Mouse (Mus musculus) layer of hippocampus, postnatal 10 days (tissue): ENCODE measurements around the gene Abcd2. TPM values are rescaled to one million over a fixed set of nuclear protein-coding genes. Genes with fewer than 3 reads are reported as not detected.

Experiments
- DNase-seq, 2 experiments: peaks; one replicate each; pipeline ENCODE4 v3.0.0; 2021; ENCODE audit warnings: low spot score in 2 of 2
- long read RNA-seq: library from polyadenylated mRNA; stranded (forward); transcript quantifications from one replicate; pipeline ENCODE4 v2.0.0, GENCODE M21; 2023
- total RNA-seq, 2 experiments: library from RNA; stranded (reverse); gene quantifications; 2 replicates each; pipeline ENCODE4 v1.2.3; 2021

Abcd2 gene
- 10 to 100 TPM; 17.5 to 19.7 TPM for total RNA-seq
- long read RNA-seq, full-length matches to known transcripts, result 15 of 19 reads
- long read RNA-seq, partial matches to known transcripts, result 0 of 19 reads
- long read RNA-seq, other reads (novel, unspliced or antisense), result 4 of 19 reads

DNA sequence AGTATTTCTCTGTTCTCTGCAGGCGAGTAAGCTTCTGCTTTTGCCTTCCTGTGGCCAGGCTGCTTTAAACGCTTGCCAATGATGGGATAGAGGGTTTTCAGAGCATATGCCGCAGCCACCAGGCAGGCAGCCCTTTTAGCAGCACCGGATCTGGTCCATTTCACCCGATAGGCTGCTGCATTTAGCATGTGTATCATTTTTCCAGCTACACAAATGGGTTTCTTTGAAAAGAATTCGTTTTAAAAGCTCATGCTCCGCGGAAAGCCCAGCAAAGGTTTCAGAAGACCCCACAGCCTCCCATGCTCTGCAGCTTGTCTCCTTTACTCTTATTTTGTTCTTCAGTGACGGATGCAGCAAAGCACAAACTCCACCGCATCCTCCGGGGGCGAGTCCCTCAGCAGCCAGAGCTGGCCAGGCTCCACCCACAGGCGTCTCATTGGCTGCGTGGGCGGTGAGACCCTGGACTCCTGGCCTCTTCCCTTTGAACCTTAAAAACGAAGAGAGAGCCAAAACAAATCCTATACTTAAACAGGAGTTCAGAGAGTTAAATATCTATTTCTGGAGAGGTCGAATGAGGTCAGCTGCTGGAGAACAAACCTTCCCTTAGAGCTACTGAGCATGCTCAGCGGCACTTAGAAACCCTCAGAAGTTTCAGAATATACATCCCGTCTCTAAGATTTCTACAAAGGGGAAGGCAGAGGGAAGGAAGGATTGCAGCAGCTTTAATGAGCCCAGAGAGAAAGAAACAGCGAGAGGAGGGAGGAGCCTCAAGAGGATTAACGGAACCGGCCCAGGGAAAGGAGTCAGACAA, at the start of gene Abcd2:
Gene Abcd2 (minus strand): TSS at position 388 of the 811 bp plus-strand sequence.
- peak; percentile 66 to 81 for DNase-seq

DNA sequence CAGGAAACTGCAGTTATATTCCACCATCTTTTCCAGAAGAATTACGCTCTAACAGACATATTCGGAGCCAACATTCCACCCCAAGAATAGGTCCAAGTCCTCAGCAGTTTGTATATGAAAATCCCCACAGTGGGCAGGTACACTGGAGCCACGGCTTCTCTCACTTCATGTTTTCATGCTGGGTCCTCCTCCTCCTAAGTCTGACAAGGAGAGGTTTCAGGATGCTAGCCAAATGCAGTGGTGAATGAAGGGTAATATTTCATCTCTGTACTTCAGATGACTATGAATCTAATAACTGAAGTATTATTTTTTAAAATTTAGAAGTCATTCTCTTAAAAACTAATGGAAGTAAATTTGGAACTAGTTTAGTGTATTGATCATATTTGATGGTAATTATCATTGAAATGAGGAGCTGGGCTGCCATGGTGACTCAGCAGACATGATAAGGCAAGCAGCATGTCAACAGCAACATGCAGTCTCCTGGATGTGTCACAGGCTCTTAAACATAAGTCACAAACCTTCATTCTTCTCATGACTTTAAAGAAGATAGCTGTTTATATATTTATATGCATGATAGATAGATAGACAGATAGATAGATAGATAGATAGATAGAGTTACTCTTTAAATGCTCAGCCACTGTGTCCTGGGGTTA, 49.2 kb upstream of the Abcd2 start:
- DNase-seq, result no peak

DNA sequence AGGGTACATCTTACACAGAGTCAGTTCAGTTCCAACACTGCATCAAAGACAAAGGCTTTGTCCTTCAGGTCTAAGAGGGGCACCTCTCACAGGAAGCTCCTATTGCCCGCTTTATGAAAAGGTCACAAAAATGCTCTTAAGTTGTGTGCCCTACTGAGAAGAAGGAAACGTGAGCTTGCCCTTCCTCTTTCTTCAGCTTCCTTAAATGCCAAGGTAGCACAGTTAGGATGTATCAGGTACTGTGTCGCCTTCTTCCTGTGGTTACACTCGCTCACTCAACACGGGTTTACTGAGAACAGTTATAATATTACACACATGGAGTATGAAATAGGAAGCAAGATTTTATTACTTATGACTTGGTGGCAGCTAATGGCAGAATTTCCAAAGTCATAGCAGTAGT, 45.7 kb upstream of the Abcd2 start:
- no peak for DNase-seq

DNA sequence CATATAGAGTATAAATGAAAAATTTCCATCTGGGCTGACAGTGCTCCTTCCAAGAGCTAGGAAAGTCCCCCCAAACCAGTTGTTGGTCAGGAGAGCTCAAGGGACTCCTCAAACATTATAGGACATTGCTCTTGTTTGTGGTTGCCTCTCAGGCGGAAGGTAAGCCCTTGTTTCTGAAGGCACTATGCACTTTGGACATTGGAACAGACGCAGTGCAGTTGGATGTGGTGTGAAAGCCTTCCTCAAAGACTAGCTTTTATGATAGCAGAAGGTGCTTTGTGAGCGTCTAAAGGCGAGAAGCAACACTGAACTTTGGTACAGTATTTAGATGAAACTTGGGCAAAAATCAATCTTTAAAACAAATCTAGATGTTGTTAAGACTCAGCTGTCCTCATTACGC, 14.9 kb upstream of the Abcd2 start:
- no peak for DNase-seq

DNA sequence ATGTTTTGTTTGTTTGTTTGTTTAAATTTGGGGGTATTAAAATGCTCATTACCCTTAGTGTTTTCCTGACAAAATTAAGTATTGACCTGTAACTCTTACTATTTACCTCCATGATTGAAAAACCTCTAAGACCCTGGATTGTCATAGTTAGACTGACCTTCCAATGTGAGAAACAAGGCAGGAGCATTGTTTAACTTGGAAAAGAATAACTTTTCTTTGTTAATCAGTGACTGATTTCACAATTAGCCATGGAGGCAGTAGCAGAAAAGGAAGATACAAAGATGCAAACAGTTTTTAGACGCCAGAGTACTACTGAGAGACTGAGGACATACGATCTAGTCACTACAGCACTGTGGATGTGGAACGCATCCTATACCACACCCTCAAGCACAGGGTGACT, 11.9 kb upstream of the Abcd2 start:
- DNase-seq, result no peak

DNA sequence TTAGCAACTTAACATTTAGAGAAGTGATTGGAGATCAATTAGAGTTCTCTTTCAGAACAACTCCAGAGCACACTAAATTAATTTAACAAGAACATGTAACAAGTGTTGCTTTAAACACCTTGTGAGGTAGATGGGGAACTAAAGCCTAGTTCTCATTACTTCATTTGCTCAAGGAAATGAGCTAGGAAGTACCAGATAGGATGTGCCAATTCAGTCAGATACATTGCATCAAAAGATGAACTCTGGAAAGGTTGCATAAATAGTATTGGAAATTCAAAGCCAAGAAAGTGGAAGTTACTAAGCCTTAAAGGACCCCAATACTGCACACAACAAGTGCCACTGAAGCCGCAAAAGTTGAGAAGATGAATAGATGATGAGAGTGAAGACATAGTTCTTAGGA, 10.9 kb upstream of the Abcd2 start:
- no peak for DNase-seq

DNA sequence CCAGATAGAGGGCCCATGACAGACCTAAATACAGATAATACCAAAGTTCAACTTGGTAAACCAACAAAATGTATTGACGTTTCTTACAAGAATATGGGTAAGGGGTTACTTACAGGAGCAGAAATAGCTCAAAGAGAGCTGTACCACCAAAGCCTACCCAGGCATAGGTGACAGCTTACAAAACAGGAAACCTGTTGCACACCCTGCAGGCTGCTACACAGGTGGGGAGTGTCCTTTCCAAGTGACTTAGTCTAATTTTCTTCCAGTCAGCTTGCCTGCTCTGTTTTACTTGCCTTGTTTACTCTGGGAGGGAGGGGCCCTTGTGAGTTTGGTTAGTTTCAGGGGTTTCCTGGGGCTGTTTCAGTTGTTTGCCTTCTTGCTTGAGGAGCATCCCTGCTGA, 9.2 kb upstream of the Abcd2 start:
- DNase-seq, result no peak

DNA sequence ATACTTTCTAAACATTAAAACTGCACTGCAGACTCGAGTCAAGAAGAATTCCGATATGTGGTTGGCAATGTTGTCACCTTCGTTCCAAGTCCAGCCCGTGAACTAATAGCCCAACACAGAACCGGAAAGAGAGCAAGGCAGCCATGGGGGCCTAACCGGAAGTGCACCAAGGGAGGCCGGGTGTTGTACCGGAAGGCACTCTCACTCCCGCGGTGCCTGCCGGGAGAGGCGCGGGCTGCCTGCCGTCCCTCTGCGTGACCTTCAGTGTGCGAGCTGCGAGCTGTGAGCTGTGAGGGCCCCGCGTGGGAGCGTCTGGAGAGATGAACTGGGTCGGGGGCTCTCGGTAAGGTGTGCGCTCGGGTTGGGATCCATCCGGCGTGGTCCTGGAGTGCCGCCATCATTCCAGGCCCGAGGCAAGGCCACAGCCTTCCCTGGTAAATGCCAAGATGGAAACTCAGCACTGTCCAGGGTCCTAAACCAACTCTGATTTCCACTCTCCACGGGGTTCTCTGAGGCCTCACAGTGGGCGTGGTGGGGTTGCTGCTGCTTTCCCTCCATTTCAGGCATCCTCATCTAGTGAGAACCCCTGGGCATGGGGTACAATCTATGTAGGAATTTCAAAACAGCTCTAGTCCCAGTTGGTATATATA, 7.8 kb upstream of the Abcd2 start, which contains the start of gene CN725425:
Gene CN725425 (plus strand): TSS at position 239 of the 650 bp plus-strand sequence.
- no peak for DNase-seq

DNA sequence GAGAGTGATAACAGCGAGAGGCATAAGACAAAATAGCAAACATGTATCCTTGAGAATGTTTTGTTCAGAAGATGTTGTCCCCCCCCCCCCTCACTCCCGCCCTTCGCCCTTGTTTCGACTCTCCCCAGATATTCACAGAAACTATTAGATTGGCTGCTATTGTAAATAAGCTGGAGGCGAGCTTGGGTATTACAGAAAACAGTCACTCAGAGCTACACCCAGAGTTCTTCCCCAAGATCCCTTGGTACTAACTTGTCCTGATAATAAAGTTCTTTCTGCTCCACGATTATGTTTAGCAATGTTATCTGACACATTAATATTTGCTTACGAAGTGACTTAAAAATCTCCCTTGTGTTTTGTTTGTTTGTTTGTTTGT, 612 bp upstream of the Abcd2 start:
- no peak for DNase-seq

DNA sequence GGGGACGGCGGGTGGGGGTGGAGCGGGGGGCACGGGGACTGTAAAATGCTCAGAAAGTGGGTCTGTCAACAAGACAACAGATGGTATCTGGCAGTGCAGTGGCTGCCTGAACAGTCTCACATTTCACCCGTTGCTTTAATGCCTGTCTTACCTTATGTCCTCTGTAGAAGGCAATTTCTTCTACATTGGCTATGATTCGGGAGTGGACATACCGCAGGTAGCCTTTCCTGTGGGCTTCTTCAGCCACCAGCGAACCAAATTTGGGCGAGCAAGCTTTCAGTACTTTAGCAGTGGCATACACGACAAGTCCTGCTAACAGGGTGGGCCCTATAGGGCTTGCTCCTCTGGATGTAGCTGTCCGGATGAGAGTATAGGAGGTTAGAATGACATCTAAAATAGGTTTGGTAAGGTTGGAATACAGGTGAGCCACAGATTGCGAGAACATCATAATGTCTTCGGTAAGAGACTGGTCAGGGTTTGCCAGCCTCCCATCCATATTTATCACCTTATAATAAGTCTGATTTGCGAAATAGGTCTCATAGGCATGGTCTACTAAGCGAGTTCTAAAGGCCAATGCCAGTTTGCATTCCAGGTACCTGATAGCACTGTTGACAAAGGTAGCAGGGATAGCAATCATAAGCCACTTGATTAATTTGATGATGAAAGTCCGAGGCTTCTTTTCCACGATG, 936 bp downstream of the Abcd2 start:
- DNase-seq, result peak in 1 of 2 experiments; percentile 23

DNA sequence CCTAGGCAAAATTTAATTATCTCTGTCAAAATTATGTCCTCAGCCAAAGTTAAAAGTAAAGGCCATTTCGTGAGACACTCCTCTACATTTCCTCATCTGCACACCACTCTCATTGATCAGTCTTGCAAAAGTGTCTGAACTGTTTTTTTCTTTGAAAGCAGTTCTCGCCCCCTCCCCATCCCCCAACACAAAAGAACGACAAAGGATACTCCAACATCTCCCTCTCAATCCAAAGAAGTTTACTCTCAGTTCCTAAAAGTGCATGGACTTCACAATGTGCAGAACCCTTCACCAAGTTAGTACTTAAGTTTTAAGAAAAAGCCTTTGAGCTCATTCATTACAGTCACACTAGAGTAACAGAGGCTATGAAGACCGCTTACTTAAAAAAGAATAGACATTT, 1.6 kb downstream of the Abcd2 start:
- DNase-seq, result peak in 1 of 2 experiments; percentile 20

DNA sequence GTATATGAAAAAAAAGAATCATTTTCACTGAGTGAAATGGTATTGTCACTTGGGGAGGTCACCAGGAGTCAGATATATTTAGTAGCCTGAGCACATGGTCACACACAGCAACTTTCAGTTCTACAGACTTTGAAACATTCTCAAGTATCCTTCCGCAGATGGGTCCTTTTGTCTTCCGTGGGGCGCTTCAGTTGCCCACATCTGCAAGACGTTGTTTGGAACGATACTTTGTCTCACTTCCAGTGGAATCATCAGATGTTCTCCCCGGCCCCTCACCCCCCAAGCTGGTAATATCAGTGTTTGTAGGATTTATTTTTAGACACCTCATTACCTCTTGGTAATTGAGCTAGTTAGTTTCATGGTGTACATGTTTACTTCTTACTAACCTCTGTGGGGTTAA, 5.2 kb downstream of the Abcd2 start:
- DNase-seq, result no peak

DNA sequence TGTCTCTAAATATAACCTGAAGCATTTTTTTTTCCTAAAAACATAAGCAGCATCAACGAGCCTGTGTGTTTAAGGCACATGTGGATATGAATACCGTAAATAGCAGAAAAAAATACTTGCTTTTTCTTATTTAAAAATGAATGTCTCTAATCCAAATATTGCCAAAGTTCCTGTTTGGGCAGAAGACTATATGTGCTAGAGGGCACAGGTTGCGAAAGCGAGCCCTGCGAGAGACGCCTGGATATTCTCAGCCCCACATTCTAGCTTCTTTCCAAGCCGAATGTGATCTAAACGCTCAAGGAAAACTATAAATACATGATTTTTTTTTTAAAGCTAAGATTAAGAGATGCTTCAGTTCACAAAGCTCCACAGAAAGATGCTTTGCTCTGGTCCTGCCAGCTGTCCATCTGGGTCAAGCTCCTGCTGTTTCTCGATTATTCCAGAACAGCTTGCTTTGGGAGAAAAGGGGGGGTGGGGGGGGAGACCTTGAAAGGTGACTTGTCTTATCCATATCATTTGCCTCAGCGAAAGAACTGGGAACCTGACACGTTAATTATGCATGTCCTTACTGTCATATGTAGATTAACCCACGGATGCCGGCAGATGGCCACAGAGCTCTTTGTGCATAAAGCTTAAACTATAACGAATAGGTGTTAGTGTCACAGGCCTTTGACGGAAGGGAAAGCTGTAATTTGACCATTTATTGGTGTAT, 11.5 kb downstream of the Abcd2 start:
- no peak for DNase-seq

DNA sequence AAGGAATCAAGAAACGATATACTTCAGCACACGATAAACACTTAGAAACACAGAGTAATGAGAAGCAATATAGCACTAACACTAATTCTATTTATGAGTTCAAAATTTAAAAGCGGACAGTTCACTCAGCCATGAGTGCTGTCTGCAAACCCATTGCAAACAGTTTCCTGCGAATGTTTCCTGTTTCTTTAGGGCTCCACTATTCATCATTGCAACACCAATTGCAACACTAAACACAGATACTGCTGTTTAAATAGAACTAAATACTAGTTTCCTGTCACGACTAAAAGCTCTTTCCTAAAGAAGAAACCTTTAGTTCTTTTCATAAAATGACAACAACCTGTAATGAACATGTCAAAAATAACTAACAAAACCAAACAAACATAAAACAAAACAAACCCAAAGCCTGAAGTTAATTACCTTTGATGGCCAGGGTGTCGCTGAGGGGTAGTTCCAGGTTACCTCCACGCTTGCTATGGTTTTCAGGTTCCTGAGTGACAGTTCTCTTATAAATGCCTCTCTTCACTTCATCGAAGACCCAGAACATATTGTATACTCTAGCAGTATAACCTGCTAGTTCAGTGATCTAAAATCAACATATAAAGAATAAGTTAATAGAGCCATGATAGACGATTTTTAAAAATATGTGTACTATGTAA, 12.8 kb downstream of the Abcd2 start:
- no peak for DNase-seq

DNA sequence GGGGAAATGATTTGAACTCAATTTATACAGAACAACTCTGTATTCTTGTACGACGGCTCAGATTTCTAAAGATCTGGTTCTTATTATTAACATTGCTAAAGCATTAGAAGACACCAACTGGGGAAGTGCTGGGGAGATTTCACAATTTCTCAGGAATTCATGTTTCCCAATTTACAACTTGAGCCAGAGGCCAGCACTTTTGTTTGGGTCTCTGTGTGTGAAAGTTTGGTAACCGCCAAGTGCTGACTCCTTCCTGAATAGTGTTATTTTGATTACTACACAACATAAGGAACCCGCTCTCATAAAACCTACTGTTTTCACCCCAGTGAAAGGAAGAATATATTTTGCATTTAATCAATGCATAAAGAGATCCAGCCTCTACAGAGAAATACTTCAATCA, 19.4 kb downstream of the Abcd2 start:
- DNase-seq, result no peak

DNA sequence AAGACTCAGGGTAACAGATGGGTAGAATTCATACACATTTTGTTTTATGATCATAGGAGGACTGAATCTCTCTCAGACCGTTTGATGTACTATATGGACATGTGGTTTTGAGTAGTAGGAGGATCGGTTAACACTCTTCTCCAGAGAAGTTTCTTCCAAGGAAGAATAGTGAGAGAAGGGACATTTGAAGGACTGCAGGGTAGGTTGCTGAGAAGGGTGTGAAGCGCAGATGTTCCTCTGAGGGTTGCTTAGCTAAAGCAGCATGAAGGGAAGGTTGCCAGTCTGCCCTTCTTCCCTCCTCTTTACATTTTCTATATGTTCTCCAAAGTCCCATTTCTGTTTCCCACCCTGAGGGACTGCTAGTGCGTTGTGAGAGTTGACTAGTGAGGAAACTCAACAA, 20.3 kb downstream of the Abcd2 start:
- DNase-seq, result no peak

DNA sequence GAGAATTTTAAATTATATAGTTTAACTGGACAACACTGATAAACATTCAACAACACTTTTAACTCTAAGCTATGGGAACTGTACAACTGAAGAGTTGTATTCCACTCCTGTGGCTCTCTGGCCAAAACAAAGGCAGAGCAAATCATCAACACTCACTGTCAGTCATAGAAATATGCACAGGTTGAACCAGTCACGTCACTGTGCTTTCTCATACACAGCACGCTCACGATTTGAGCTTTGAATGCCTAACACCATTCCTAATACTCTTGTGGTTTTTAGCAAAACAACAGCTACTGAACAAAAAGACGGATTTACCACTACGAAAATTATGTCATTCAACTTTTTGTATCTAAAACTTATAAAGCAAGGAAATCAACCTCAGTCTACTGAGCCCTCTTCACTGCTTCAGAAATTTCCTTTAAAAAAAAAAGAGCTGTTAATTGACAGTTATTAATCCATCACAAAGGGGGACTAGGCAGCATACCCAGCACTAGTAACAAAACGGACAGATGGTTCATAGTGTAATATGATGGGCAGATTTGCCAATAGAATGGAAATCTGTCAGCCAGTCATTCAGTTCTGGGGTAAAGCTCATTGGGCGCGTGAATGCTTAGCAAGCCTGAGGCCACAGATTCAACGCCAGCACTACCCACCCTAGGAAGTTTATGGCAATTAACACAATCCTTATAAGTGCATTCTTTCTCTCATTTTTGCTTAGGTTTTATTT, 20.8 kb downstream of the Abcd2 start:
- DNase-seq, result no peak

DNA sequence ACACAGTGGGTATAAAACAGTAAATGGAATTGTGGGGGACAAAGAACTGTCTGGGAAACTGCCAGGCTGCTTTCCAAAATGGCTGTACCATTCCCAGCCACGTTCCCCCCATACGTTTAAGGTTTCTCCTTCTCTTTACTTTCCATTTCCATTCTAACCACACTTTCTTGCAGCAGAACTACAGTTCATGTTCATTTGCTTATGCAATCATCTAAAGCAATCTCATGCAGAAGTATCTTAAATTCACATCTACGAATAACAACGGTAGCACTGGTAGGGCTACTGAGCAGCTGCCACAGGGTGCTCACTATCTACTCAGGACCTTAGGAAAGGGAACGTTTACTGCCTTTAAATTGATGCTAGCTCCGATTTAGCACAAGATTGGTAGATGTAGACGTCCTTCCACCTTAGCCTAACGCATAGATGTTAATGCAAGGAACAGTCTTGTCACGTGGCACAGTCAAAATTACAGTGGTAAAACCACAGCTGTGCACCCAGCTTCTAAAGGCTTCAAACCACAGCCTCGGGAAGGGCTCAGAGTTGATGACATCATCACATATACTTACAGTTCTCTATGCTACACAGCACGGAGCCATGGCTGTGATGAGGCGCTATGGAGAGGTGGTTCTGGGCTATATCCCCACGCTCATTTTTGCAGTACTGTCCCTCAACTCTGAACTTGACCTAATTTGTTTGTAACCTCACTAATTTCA, 23.6 kb downstream of the Abcd2 start:
- no peak for DNase-seq

DNA sequence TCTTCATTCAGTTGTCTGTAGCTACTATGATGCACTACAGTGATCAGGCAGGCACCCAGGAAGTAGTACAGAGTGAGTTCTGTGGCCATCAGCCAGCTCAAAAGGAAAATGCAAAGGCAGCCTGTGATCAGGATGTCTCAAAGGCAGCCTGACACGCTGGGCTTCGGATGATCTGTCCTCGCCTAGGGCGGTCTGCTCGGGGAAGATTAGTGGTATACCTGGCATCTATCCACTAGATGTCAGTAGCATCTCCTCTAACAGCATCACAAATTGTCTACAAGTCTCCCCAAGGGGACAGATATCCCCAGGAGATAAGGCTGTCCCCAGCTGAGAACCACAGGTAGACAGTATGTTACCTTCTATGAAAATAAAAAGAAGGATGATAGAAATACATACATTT, 26.6 kb downstream of the Abcd2 start:
- peak; percentile 23 to 33 for DNase-seq
